Mouse (Mus musculus): ENCODE measurements at regions not wholly inside any gene's neighbourhood (a gene's known extent, or its start where the extent isn't known, plus 50 kb on each side); places are given as distances from the start of the nearest gene placed in this dataset.

DNA sequence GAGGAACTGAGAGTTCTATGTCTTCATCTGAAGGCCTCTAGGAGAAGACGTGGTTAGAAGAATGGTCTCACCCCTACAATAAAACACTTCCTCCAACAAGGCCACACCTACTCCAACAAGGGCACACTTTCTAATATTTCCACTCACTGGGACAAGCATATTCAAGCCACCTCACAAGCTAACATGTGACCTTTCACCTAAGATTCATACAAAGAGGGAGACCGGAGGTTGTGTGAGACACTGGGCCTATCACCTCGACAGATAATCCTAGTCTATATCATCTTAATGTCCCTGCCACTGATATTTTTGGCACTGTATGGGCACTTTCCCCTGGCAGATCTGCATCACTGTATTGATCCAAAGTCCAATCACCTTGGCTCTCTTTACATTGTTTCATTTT, 122.6 kb downstream of the Usp46 start:
- TF ChIP-seq CTCF (IDR thresholded peaks at IDR 0.05; ENCODE audit: extremely low read depth, insufficient read length, insufficient replicate concordance, low read depth, low read length) (no peak), POLR2A (IDR thresholded peaks at IDR 0.05; ENCODE audit: low read depth, low read length) (no peak)
- WGBS = 69% methylated on average over 3 of the region's 3 CpGs
- Histone ChIP-seq H3K27ac (ENCODE audit: insufficient read depth, low read depth, low read length) (no peak overlapping the region), H3K27me3 (ENCODE audit: control insufficient read depth, insufficient read depth, low read length) (no peaks in the 10 kb centered on the region), H3K4me3 (ENCODE audit: low read depth, low read length) (no peak overlapping the region), H3K36me3 (ENCODE audit: control insufficient read depth, insufficient read depth, low read length) (no peaks in the 10 kb centered on the region), H3K4me1 (ENCODE audit: control insufficient read depth, insufficient read depth, insufficient read length, low read length) (no peaks in the 10 kb centered on the region)

DNA sequence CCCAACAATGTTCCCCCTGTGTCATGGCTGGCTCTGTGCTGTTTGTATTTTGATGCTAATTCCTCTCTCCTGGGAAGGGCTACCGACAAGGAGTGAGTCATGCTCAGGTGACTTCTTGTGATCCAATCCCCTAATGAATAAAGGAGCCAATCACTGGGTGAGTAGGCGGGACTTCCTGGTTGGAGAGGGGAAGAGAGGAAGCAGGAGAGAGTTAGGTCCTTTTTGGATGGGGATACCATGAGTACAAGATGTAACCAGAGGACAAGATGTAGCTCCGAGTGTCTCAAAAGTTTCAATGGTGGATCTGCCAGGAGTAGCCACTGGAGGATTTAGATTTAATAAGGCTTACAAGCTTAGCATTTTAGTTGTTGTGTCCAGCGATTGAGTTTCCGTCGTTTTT, 122.1 kb downstream of the Usp46 start:
- Histone ChIP-seq H3K4me1 (ENCODE audit: control insufficient read depth, insufficient read depth, insufficient read length, low read length) (no peaks in the 10 kb centered on the region), H3K27me3 (ENCODE audit: control insufficient read depth, insufficient read depth, low read length) (no peaks in the 10 kb centered on the region), H3K4me3 (ENCODE audit: low read depth, low read length) (no peak overlapping the region), H3K27ac (ENCODE audit: insufficient read depth, low read depth, low read length) (no peak overlapping the region), H3K36me3 (ENCODE audit: control insufficient read depth, insufficient read depth, low read length) (no peaks in the 10 kb centered on the region)
- 89% methylated on average over 6 of the region's 6 CpGs for WGBS
- TF ChIP-seq CTCF (IDR thresholded peaks at IDR 0.05; ENCODE audit: extremely low read depth, insufficient read length, insufficient replicate concordance, low read depth, low read length) (no peak), POLR2A (IDR thresholded peaks at IDR 0.05; ENCODE audit: low read depth, low read length) (no peak)

DNA sequence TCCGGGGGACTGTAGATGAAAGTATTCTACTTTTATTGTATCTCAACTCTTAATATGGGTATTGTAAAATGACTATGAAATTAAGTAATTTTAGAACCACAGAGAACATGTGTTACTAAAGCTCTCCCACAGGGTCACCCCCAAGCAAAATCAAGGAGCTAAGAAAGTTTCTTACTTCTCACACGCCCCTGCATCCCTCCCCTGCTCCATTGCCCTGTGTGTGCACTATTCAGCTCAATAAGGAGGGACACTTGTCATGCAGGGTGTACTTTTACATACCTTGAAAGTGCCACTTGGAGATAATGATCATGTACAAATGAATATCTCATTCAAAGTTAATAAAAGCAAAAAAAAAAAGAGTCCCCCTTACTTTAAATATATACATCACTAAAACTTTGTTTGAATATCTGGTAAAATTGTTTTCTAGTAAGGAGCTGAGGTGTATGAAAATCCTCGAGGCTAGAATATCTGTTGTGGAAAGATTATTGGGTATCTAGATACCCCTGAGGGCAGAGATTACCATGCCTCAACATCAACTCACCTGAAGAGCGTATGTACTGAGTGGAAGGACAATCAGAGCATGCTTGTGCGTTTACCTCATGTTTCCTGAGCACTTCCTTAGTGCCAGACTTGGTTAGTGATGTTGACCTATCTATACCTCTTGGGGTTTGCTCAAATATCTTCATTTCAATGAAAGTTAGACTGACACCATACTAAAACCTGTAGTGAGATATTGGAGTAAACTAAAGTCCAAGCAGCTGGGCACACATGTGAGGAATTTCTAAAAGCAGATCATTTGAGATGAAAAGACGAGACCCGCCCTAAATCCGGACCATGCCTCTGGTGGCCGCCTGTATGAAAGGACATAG, 120.0 kb downstream of the Usp46 start:
- TF ChIP-seq POLR2A (IDR thresholded peaks at IDR 0.05; ENCODE audit: low read depth, low read length) (no peak), CTCF (IDR thresholded peaks at IDR 0.05; ENCODE audit: extremely low read depth, insufficient read length, insufficient replicate concordance, low read depth, low read length) (no peak)
- H3K27ac ChIP-seq (ENCODE audit: insufficient read depth, low read depth, low read length) = no peak overlapping the region
- no peak overlapping the region for H3K4me3 ChIP-seq (ENCODE audit: low read depth, low read length)
- H3K36me3 ChIP-seq (ENCODE audit: control insufficient read depth, insufficient read depth, low read length) = no peaks in the 10 kb centered on the region
- H3K27me3 ChIP-seq (ENCODE audit: control insufficient read depth, insufficient read depth, low read length) = no peaks in the 10 kb centered on the region
- H3K4me1 ChIP-seq (ENCODE audit: control insufficient read depth, insufficient read depth, insufficient read length, low read length) = no peaks in the 10 kb centered on the region
- 83% methylated on average over 9 of the region's 9 CpGs for WGBS

All from small intestine, adult 2 months (tissue).